Mouse (Mus musculus) limb, embryonic 13.5 days (tissue): ENCODE data around the gene Olfr1423. TPM values are rescaled to one million over a fixed set of nuclear protein-coding genes. Genes with fewer than 3 reads are reported as not detected.
A peak's percentile ranks its signal among the peaks of the same experiment; 100 is the strongest.

Source experiments
- ATAC-seq: fragments of 200-750 bp; cut with Nextera tagmentation; 2 replicates; pipeline ENCODE4 v1.8.0; 2017; ENCODE audit warnings: low read depth, moderate number of reproducible peaks, moderate TSS enrichment; ENCODE audit not compliant: low FRiP score
- H3K27ac ChIP-seq: fragments of 300-500 bp; sonication (generic); 2 replicates; pipeline ENCODE4 v1.5.1; 2015; ENCODE audit warnings: inconsistent platforms, mild to moderate bottlenecking, moderate library complexity
- H3K27me3 ChIP-seq: fragments of 300-500 bp; sonication (generic); 2 replicates; pipeline ENCODE4 v1.6.1; 2015; ENCODE audit warnings: mild to moderate bottlenecking, inconsistent platforms
- H3K36me3 ChIP-seq: fragments of 300-500 bp; sonication (generic); 2 replicates; pipeline ENCODE4 v1.6.1; 2015; ENCODE audit warnings: inconsistent platforms, mild to moderate bottlenecking, moderate library complexity
- H3K4me1 ChIP-seq: fragments of 300-500 bp; sonication (generic); 2 replicates; pipeline ENCODE4 v1.6.1; 2015; ENCODE audit warnings: inconsistent platforms
- H3K4me2 ChIP-seq: fragments of 300-500 bp; sonication (generic); replicated peaks from 2 replicates; pipeline ENCODE4 v1.6.1; 2015; ENCODE audit warnings: inconsistent platforms, mild to moderate bottlenecking, moderate library complexity
- H3K4me3 ChIP-seq: fragments of 300-500 bp; sonication (generic); 2 replicates; pipeline ENCODE4 v1.5.1; 2015; ENCODE audit warnings: moderate library complexity, mild to moderate bottlenecking, inconsistent platforms
- H3K9ac ChIP-seq: fragments of 300-500 bp; sonication (generic); 2 replicates; pipeline ENCODE4 v1.6.1; 2015; ENCODE audit warnings: mild to moderate bottlenecking, inconsistent platforms
- H3K9me3 ChIP-seq: fragments of 300-500 bp; sonication (generic); 2 replicates; pipeline ENCODE4 v1.6.1; 2016; ENCODE audit warnings: inconsistent platforms
- WGBS: fragments of 180-500 bp; shearing (Covaris S2); methylation state at CpG from one replicate; pipeline ENCODE4 v1.1.7; 2015; 5-methylcytosine and 5-hydroxymethylcytosine counted together
- polyA plus RNA-seq: library from polyadenylated mRNA; unstranded; fragments of >200 nt; fragmentation: Nextera tagmentation; extraction: Ambion mirVana; gene quantifications from 2 replicates; pipeline ENCODE4 v1.2.1, GENCODE M21; 2015

Olfr1423 gene
- polyA plus RNA-seq, 1 experiment from 2014 or later: not detected

GRCm38 (mm10) chr19:12012615-12013014 is 28.5 kb downstream of the Olfr1423 start:
- H3K36me3 ChIP-seq: no peaks in the 10 kb centered on the region
- peak overlapping the region; percentile 54; the same call in 1 of the 2 replicates for H3K9ac ChIP-seq
- WGBS: 2% methylated on average over 10 of the region's 10 CpGs
- H3K9me3 ChIP-seq: no peaks in the 10 kb centered on the region
- no peaks in the 10 kb centered on the region for H3K27me3 ChIP-seq
- H3K27ac ChIP-seq: no peak overlapping the region
- ATAC-seq: no peak
- H3K4me1 ChIP-seq: no peaks in the 10 kb centered on the region
- H3K4me3 ChIP-seq: peak overlapping the region; percentile 68
- peak overlapping the region; percentile 70 for H3K4me2 ChIP-seq

GRCm38 (mm10) chr19:12011560-12012556 is 29.3 kb downstream of the Olfr1423 start:
- Histone ChIP-seq H3K27ac (peak overlapping the region; percentile 73; the same call in 1 of the 2 replicates), H3K4me3 (peak overlapping the region; percentile 68), H3K4me2 (peak overlapping the region; percentile 70), H3K36me3 (no peaks in the 10 kb centered on the region), H3K9me3 (no peaks in the 10 kb centered on the region), H3K9ac (peak overlapping the region; percentile 55; the same call in 1 of the 2 replicates), H3K4me1 (peaks cover 6% of the 10 kb centered on the region; the same call in 1 of the 2 replicates), H3K27me3 (no peaks in the 10 kb centered on the region)
- peak; percentile 85 for ATAC-seq
- WGBS: under 1% methylated on average over 49 of the region's 49 CpGs

GRCm38 (mm10) chr19:12010916-12011559 is 30.1 kb downstream of the Olfr1423 start:
- H3K9ac ChIP-seq: peak overlapping the region; percentile 78
- WGBS: under 1% methylated on average over 26 of the region's 26 CpGs
- H3K36me3 ChIP-seq: no peaks in the 10 kb centered on the region
- H3K4me2 ChIP-seq: peak overlapping the region; percentile 70
- no peaks in the 10 kb centered on the region for H3K27me3 ChIP-seq
- no peaks in the 10 kb centered on the region for H3K9me3 ChIP-seq
- peak overlapping the region; percentile 84 for H3K27ac ChIP-seq
- ATAC-seq: peak; percentile 49
- peaks cover 10% of the 10 kb centered on the region; the same call in 1 of the 2 replicates for H3K4me1 ChIP-seq
- peak overlapping the region; percentile 68 for H3K4me3 ChIP-seq

- no peaks in the 10 kb centered on the region for H3K27me3 ChIP-seq
Measured at GRCm38 (mm10) chr19:12010281-12010771, 30.8 kb downstream of the Olfr1423 start.

GRCm38 (mm10) chr19:12009501-12010280 is 31.4 kb downstream of the Olfr1423 start:
- H3K27me3 ChIP-seq: no peaks in the 10 kb centered on the region
- H3K4me2 ChIP-seq: peak overlapping the region; percentile 70
- peak overlapping the region; percentile 78 for H3K9ac ChIP-seq
- WGBS: 1% methylated on average over 24 of the region's 24 CpGs
- peak overlapping the region; percentile 68 for H3K4me3 ChIP-seq
- no peaks in the 10 kb centered on the region for H3K36me3 ChIP-seq
- peak overlapping the region; percentile 84 for H3K27ac ChIP-seq
- ATAC-seq: no peak
- no peaks in the 10 kb centered on the region for H3K9me3 ChIP-seq
- H3K4me1 ChIP-seq: peaks cover 12% of the 10 kb centered on the region

More at GRCm38 (mm10) chr19:12010281-12010771, 30.8 kb downstream of the Olfr1423 start:
- Histone ChIP-seq H3K9me3 (no peaks in the 10 kb centered on the region), H3K4me1 (peaks cover 10% of the 10 kb centered on the region; the same call in 1 of the 2 replicates), H3K9ac (peak overlapping the region; percentile 78), H3K27ac (peak overlapping the region; percentile 84), H3K36me3 (no peaks in the 10 kb centered on the region), H3K4me2 (peak overlapping the region; percentile 70), H3K4me3 (peak overlapping the region; percentile 68)
- peak; percentile 6; the same call in 1 of the 2 replicates for ATAC-seq
- WGBS: under 1% methylated on average over 24 of the region's 24 CpGs

- H3K4me2 ChIP-seq: peak overlapping the region; percentile 25
Measured at GRCm38 (mm10) chr19:12008410-12009380, 32.4 kb downstream of the Olfr1423 start.

GRCm38 (mm10) chr19:12007105-12007931 is 33.8 kb downstream of the Olfr1423 start:
- Histone ChIP-seq H3K27me3 (no peaks in the 10 kb centered on the region), H3K9ac (peak overlapping the region; percentile 59; the same call in 1 of the 2 replicates), H3K27ac (no peak overlapping the region), H3K4me3 (peak overlapping the region; percentile 60), H3K4me2 (peak overlapping the region; percentile 71), H3K36me3 (no peaks in the 10 kb centered on the region), H3K9me3 (no peaks in the 10 kb centered on the region), H3K4me1 (peaks cover 17% of the 10 kb centered on the region)
- no peak for ATAC-seq
- WGBS: 11% methylated on average over 17 of the region's 17 CpGs

More at GRCm38 (mm10) chr19:12008410-12009380, 32.4 kb downstream of the Olfr1423 start:
- Histone ChIP-seq H3K9ac (no peak overlapping the region), H3K36me3 (no peaks in the 10 kb centered on the region), H3K4me3 (0 out of 2 replicates have a peak overlapping the region, but pooled peaks have one; percentile 68), H3K27ac (no peak overlapping the region), H3K9me3 (no peaks in the 10 kb centered on the region), H3K27me3 (no peaks in the 10 kb centered on the region), H3K4me1 (peaks cover 17% of the 10 kb centered on the region)
- 17% methylated on average over 17 of the region's 17 CpGs for WGBS
- ATAC-seq: no peak

GRCm38 (mm10) chr19:12006361-12006947 is 34.7 kb downstream of the Olfr1423 start:
- H3K27ac ChIP-seq: 0 out of 2 replicates have a peak overlapping the region, but pooled peaks have one; percentile 22

More at GRCm38 (mm10) chr19:12006361-12006947, 34.7 kb downstream of the Olfr1423 start:
- Histone ChIP-seq H3K36me3 (no peaks in the 10 kb centered on the region), H3K27me3 (no peaks in the 10 kb centered on the region), H3K4me2 (peak overlapping the region; percentile 71), H3K4me1 (peaks cover 17% of the 10 kb centered on the region), H3K9me3 (no peaks in the 10 kb centered on the region), H3K4me3 (peak overlapping the region; percentile 60), H3K9ac (peak overlapping the region; percentile 59)
- no peak for ATAC-seq
- 1% methylated on average over 17 of the region's 17 CpGs for WGBS
